Mouse (Mus musculus) bone marrow, adult 2 months (tissue): ENCODE results near the gene Ppp1r12c.

Experiments
- CTCF ChIP-seq: fragments of 200-500 bp; IDR thresholded peaks from 2 replicates; pipeline ENCODE4 v1.5.1; 2011; ENCODE audit warnings: low read length, control low read depth; ENCODE audit not compliant: control insufficient read depth, insufficient read depth
- POLR2A ChIP-seq: fragments of 200-500 bp; IDR thresholded peaks from 2 replicates; pipeline ENCODE4 v1.6.1; 2011; ENCODE audit warnings: low read depth, mild to moderate bottlenecking, control low read depth, low read length, borderline replicate concordance; ENCODE audit not compliant: control insufficient read depth

GRCm38 (mm10) chr7:4516332-4517050 is 15.0 kb upstream of the Ppp1r12c start, which contains the start of gene Tnnt1:
- no peak for TF ChIP-seq CTCF
- TF ChIP-seq POLR2A = no peak
